Mouse (Mus musculus) kidney, adult 9 months (tissue): Measurements from ENCODE around the gene Bicdl2.
A peak's percentile ranks its signal among the peaks of the same experiment; 100 is the strongest.

Experiments used
- DNase-seq: peaks from one replicate; pipeline ENCODE4 v3.0.0; 2022

Bicdl2 gene

DNA sequence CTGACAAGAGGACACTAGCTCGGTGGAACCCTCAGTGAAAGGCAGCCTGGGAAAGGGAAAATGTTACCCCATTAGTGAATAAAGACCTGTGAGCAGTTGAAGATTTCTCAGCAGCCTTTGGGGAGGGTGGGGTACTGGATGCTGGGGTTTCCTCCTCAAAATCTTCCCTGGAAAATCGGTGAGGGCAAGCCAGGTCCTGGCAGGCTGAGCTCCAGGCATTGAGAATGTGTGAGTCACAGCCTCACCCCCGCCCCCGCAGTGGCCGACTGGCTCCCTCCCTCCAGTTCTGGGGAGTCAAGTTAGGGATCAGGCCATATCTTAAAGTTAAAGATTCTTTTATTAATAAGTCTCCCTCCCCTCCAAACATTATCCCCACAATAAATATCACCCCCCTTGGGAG is 14.8 kb downstream of the Bicdl2 start:
- DNase-seq, result no peak

DNA sequence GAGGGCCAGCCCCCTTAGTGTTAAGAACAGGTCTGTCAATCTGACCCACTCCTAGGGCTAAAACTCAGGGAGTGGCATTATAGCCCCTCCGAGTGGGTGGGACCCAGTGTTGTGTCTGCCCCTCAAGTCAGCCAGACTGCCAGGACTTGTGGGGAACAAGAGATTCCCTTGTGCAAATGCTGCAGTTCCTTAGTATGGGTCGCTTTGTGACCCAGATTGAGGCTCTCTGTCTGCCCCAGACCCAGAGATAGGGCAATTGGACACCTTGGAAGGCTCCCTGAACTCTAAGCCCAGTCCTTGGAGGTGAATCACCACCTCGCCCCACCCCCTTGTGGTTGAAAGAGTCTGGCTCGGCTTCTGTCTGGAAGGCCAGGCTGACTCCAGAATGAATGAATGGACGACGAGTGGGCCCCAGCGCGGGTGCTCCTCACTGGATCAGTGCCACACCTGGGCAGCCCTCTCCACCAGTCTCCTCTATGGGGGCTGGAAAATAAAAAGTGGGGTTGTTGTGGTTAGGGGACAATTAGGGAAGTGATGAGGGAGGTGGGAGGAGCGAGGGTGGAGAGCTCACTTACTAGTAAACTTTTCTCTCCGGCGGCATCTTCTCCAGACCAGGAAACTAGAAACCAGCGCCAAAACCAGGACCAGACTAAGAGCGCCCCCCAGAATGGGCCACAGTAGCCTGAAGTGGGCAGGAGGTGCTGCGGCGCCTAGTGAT is 15.4 kb downstream of the Bicdl2 start:
- peak; percentile 69 for DNase-seq

DNA sequence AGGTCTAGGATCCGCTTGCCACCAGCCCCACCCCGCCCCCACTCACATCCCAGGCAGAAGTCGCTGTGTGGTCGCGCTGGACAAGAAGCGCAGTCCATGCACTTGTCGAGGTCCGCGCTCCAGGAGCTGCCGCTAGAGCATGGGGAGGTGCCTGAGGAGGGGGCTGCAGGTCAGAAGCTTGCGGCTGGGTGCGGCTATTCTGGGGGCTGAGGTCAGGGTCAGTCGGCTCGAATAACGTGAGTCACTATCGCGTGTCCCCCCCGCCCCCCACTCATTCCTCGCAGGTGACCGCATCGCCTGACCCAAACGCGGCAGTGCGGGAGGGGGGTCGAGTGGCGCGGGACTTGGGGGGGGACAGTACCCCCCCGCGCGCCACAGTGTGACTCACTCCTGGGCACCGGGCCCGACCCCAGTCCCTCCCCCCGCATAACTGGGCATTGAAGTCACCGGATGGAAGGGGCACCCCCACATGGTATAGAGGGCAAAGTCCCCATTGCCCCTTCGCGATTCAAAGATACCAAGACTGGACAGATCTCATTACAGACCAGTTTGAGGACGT is 16.2 kb downstream of the Bicdl2 start:
- no peak for DNase-seq

DNA sequence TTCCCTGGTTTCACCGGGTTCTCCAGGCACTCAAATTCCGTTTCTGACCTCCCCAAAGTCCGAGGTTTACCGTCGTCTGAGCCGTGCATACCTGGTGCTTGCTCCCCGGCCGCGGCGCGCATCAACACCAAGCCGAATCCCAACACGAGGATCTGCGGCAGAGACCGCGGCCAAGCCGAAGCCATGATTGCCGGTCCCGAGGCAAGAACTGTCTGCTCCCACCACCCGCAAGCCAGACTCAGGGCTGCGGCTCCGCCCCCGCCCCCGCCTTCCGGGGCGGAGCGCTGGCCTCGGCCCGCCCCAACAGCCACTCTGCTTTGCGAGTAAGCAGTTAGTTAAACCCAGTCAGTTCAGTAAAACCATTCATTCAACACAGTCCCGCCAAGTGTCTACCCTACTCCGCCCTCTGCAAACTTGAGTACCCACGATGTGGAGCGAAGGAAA is 17.0 kb downstream of the Bicdl2 start, which contains the start of gene Tnfrsf12a:
Gene Tnfrsf12a, minus strand, starts transcription at position 233 of the 444 bp plus-strand sequence.
- DNase-seq, result peak; percentile 92

DNA sequence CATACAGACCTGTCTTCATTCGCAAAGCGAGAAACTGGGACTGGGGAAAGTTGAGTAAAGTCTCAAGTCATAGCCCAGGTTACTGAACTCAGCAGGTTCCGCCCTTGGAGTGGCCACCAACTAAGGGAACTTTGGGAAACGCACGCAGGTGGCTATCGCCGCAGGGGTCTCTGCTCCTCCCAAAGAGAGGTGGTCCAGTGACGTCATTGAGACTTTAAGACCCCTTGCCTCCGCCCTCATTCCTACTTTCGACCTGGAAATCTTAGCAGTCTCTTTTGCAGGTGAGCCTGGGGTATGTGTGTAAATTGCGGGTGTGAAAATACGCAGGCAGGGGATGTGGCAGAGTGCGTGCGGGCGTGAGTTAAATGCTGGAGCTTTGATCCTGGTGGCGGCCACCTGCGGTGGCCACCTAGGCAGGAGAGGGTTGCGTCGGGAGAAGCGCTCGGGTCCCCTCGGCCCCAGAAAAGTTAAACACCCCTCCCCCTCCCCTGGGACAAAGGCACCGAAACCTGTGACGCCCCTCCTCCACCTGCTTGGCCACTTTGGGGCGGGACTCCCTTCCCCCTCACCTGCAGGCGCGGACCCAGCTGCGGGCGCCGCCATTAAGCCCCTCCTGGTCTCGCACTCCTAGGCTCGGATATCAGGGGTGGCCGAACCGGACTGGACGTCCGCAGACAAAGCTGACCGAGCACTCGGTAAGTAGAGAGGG is 19.0 kb downstream of the Bicdl2 start, which contains the start of gene Cldn6:
Gene Cldn6, plus strand, starts transcription at position 123 of the 709 bp plus-strand sequence.
- no peak for DNase-seq

DNA sequence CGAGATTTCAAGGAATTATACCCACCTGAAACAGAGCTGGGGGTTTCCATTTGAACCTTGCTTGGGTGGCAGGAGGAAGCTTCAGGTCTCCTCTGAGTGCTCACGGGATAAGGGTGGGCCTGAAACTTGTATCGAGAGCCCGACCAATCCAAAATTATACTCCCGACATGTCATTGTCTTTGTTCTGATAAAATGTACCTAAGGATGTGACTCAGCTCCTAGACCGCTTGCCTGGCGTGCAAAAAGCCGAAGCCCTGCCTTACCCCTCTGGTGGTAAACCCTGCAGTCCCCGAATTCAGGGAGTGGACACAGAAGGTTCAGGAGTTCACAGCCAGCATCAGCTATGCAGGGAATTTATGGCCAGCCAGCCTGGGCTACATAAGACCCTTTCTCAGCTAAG is 20.0 kb downstream of the Bicdl2 start:
- no peak for DNase-seq

DNA sequence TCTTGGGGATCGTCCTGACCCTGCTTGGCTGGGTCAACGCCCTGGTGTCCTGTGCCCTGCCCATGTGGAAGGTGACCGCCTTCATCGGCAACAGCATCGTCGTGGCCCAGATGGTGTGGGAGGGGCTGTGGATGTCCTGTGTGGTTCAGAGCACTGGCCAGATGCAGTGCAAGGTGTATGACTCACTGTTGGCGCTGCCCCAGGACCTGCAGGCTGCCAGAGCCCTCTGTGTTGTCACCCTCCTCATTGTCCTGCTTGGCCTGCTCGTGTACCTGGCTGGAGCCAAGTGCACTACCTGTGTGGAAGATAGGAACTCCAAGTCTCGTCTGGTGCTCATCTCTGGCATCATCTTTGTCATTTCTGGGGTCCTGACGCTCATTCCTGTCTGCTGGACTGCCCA is 20.8 kb downstream of the Bicdl2 start:
- DNase-seq, result no peak

DNA sequence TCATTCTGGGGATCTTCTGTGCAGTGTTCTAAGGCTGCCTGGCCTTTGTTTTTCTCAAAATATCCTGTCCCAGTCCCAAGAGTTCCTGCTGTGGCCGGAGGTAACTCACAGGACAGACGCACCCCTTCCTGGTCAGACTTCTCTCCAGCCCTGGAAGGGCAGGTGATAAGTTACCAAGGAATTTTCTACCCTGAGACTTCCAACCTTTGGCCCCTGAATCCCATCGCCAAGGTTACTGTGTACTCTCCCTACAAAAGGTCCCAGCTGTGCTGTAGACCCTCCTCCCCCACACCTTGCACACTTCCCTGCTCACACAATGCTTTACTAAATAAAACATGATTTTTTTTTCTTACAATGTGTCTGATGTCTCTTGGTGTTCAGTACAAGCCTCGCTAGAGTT is 21.8 kb downstream of the Bicdl2 start:
- DNase-seq, result peak; percentile 81

DNA sequence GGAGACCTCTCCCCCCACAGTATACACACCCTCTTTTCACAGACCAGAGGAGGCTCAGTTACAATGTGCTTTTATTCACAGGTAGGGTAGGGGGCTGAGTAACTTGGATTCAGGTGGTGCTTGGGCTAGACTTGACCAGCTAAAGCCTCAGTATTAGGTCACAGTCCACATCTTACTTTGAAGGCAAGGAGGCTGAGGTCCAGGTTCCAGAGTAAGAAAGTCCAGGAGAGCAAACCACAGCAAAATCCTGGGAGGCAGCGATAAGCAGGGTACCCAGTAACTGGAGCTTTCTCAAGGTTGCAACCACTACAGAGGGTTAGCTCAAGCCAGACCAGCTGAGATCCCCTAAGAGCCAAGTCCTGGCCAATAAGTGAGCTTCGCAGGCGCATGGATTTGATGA is 22.2 kb downstream of the Bicdl2 start:
- peak; percentile 60 for DNase-seq

DNA sequence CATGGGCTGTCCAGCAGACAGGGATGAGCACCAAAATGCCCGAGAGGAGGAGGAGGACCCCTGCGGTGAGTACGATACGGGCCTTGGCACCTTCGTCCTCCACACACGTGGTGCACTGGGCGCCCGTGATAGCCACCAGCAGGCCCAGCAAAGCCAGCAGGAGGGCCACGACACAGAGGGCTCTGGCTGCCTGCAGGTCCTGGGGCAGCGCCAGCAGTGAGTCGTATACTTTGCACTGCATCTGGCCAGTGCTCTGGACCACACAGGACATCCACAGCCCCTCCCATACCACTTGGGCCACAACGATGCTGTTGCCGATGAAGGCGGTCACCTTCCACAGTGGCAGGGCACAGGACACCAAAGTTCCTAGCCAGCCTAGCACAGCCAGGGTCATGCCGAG is 22.9 kb downstream of the Bicdl2 start:
- DNase-seq, result no peak

DNA sequence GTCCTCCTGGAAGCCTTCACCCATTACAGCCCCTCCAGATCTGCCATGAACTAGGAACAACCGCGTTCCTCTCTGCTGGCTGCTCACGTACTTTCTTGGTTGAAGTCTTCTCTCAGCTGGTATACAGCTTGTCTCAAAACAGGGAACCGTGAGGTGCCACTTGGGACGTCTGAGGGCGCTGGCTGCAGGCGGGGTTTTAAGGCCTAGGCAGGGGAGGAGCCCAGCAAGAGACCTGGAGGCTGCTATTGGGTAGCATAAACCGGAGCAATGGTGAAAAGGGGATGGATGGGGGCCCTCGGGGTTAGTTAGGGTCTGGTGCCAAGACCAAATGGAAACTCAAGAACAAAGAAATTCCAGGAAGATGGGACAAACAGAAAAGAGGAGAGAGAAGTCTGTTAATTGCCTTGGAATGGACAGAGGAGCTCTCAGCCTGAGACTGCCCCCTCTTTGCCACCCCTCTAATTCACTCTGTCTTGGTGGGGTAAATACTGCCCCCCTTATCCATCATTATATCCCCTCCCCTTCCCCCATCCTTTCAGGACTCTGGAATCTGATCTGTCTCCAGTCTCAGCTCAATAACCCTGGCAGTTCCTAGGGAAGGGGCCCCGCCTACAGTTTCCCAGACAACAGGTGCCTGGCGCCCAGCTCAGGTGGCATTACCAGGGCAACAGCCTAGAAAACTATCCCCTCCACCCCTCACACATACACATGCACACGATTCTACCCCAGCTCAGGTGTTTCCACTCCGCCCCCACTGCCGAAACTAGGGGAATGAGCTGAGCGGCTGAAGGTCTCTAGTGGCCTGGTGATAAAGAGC is 23.8 kb downstream of the Bicdl2 start, which contains the start of gene Cldn9:
Gene Cldn9, minus strand, starts transcription at position 171 of the 817 bp plus-strand sequence.
- DNase-seq, result no peak

DNA sequence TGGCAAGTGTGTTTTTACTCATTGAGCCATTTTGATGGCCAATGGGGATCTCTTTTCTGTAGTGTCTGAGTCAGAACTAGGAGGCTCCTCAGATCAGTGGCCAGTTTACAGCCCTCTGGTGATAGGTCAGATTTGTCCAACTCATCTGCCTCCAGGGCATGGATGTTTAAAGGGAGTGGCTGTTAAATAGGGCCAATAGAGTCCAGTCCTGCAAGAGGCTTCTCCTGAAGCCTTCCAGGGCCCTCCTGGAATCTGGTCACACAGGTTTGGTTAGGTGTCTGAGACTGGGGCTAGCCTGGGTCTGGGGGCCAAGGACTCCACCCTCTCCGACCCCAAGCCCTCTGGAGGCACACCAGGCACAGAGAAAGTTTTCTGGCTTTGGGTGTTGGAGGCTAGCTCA is 34.2 kb downstream of the Bicdl2 start:
- DNase-seq, result no peak

DNA sequence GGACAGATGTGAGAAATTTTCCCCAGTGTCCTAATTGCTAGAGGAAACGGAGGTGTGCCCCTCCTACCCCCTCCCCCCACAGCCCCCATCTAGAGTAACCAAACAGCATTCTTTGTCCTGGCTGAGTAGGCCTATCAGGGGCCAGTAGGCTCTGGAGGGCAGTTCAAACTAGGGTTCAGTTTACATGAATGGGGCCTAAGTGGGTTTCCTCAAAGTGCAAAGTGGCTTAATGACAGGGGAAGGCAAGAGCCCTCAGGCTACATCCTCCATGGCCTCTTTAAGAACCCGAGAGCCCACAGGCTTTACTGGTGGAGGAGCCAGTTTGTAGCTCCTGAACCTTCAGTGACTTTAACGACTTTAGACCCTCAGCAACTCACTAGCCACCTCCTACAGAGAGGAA is 35.5 kb downstream of the Bicdl2 start:
- DNase-seq, result no peak

DNA sequence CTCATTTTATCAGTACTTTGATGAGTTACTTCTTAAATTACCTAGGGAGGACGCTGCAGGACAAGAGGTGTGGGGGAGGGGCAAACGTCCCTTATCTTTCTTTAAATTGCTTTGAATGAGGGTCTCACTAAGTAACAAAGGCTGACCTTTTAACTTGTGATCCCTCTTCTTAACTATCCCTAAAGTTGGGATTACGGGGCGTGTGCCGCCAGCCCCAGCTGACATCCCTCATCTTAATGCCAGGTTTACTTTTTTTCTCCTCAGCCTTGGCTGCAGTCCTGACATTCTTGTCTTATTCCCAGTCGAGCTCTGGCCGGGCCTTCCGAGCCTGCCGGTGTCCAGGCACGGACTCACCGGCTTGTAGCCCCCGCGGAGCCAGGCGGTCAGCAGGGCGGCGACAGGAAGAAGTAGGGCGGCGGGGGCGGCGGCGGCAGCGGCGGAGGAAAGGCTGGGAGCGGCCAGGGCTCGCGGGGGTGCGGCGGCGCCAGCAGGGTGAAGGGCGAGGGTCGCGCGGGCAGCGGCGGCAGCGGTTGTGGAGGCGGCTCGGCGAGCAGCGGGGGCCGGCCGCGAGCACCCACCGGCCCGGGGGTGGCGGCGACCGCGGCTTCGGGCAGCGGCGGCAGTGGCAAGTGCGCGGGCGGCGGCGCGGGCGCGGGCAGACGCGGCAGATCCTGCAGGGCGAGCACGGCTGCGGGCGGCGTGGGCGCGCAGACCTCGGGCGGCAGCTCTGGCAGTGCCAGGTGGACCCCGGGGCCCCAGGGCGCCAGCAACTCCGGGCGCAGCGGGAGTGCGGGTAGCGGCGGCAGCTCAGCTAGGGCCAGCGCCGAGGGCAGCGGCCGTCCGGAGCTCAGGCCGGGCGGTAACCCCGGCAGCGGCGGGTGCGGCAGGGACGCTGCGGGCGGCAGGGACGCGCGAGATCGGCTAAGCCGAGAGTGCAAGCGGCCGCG is 39.1 kb downstream of the Bicdl2 start:
- DNase-seq, result peak; percentile 35

DNA sequence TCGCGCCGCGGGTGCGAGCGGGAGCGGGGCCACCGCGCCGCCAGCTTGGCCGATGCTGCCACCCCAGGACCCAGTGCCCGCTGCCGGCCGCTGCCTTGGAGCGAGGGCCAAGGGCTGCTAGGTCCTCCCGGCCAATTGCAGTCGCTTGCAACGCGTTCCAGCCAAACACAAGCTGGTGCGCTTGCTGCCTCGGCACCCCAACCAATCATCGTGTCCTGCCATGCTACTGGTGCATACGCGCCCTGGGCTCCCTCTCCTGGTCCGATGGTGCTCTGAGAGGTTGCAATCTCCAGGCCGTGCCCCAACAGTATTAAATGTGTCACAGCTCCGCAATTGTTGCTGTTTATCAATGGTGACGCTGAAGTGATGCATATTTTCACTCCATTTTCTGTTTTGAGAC is 39.8 kb downstream of the Bicdl2 start:
- peak; percentile 96 for DNase-seq

DNA sequence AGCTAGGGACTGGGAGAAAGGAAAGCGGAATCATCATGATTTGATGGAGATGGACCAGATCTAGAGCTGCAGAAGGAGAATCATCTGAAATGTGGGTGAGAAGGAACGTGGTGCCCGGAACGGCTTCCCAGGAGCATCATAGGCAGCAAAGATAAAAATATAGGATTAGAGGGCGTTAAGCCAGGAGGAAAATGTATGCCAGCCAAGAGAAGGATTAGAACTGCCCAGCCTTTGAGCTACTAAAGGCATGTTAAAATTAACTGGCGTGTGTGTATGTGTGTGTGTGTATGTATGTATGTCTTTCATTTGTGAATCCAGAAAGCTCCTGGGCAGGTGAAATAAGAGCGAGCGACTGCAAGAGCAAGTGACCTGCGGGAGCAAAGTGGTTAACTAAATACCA is 43.0 kb downstream of the Bicdl2 start:
- no peak for DNase-seq

DNA sequence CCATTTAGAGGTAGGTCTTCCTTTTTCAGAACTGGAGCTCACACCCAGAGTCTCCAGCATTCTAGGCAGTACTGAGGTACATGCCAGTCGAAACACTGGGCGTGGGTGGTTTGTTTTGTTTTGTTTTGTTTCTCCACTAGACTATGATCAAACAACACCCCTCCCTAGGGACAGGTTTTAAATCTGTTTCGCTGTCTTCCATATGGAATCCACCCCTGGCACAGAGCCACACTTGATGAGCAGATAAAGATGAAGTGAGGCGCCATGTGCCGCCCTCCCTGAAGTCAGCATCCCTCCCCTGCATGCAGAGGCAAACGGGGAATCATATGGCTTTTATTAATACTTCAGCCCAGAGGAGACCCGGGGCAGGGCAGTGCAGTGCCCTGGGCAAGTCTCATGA is 44.4 kb downstream of the Bicdl2 start:
- DNase-seq, result no peak

DNA sequence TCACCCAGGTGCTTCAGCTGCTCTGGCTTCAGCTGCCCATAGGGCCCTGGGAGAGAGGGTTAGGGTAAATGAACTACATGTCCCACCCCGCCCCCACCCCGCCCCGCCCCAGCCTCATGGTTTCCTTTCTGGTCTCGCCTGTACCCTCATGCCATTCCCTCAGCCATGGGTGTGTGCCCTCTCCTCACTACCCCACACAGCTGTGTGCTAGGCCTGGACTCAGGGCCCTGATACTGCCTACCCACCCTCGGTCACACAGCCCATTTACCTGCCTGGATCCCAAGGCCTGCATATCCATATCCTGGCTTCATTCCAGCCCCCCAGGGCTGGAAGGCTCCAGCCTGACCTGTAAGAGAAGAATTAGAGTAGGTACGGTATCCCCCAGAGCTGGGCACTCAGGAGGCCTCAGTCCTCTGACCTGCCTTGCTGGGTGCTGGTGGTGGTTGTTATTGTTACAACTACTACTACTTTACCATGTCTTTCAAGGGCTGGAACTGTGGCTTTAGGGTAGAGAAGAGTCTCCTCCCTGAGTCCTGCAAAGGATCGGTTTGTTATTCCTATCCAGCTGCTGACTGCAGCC is 45.3 kb downstream of the Bicdl2 start:
- DNase-seq, result no peak

DNA sequence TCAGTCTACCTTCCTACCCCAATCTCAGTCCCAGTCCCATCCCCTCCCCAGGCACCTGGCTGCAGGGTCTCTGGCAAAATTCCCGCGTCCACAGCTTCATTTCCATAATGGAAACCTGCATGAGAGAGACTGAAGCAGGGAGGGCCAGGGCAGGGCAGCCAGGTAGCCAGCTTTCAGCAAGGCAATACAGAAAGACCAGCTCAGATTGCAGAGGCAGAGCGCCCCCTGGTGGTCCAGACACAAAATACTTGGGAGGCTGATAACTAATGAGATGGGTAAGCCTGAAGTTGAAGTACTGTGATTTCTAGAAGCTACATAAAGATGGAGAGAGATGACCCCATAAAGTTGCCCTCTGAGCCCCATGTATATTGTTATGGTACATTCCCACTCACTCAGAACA is 45.9 kb downstream of the Bicdl2 start:
- peak; percentile 77 for DNase-seq

DNA sequence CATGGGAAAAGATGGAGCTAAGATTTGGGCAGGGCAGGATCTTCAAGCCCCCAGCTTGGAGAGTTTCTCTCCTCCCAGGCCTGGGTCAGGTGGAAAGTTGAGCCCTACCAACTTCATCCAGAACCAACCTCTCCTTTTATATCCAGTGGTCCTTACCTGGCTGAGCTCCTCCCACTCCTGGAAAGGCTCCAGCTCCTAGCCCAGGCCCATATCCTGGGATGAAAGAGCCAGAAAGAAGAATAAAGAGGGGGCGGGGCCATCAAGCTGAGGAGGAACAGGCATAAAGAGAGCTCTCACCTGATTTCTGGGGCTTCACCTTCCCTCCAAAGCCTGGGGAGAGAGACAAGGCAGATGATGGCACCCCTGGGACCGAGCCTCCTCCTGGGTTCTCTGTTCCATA is 56.7 kb downstream of the Bicdl2 start:
- no peak for DNase-seq
